Mouse (Mus musculus): ENCODE data around the gene Capns2.

DNA sequence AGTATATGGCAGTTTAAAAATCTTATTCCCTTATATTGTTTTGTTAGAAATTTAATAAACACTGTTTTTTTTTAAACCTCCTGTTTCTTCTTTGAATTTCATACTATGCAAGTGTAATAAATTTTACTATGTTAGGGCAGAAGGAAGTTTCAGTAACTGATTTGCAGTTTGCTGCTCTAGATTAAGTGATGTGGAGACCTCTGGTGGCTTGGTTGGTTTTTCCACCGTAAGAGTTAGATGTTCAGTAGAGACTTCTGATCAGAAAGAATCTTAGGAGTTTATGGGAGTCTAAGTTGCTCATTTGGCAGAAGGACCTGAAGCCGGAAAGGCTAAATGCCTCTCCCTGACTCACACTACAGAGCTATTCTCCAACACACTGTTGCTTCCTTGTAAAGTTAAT is 17.4 kb upstream of the Capns2 start:
- TF ChIP-seq CTCF (IDR thresholded peaks at IDR 0.05; ENCODE audit: control insufficient read depth, insufficient read depth, insufficient replicate concordance, low read depth, low read length): no peak
- TF ChIP-seq POLR2A (IDR thresholded peaks at IDR 0.05; ENCODE audit: control insufficient read depth, low read depth, low read length): no peak
